Mouse (Mus musculus): Measurements from ENCODE around the gene Srsf7.

- TF ChIP-seq CTCF (IDR thresholded peaks at IDR 0.05; ENCODE audit: extremely low read depth, insufficient read length, insufficient replicate concordance, low read depth, low read length) = no peak
- no peak for TF ChIP-seq POLR2A (IDR thresholded peaks at IDR 0.05; ENCODE audit: low read depth, low read length)
These were observed 29.7 kb upstream of the Srsf7 start for GRCm38 (mm10) chr17:80236805-80237204.
